Mouse (Mus musculus): ENCODE results near the gene Rpl14.

GRCm38 (mm10) chr9:120527919-120528318, 43.3 kb upstream of the Rpl14 start:
- TF ChIP-seq POLR2A (IDR thresholded peaks at IDR 0.05; ENCODE audit: borderline replicate concordance, extremely low read depth, insufficient read depth, insufficient read length, poor library complexity, severe bottlenecking) = no peak
- no peak for TF ChIP-seq CTCF (IDR thresholded peaks at IDR 0.05; ENCODE audit: borderline replicate concordance, extremely low read depth, insufficient read depth, insufficient read length)
